Mouse (Mus musculus) lung, postnatal 0 days (tissue): ENCODE data around the gene Mettl7a3.

Experiments used
- CTCF ChIP-seq: IDR thresholded peaks from 2 replicates; pipeline ENCODE4 v1.5.1; 2016; ENCODE audit warnings: antibody characterized with exemption, mild to moderate bottlenecking
- EP300 ChIP-seq: IDR thresholded peaks from 2 replicates; pipeline ENCODE4 v1.6.1; 2016; ENCODE audit warnings: antibody characterized with exemption, mild to moderate bottlenecking, control low read depth

DNA sequence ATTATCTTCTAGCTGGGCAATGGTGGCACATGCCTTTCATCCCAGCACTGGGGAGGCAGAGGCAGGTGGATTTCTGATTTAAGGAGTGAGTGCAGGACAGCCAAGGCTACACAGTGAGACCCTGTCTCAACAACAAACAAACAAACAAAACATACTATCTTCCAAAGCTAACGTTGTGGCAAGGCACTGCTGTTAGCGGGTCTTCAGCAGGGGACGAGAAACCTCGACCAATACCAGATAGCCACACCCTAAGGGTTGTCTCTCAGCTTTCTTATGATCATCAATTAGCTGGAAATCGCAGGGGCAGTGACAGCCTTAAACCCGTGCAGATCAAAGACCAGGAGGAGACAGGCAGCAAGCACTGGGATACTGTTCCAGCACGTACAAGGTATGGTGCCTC lies 29.5 kb downstream of the Mettl7a3 start, which contains the start of gene Higd1c:
- TF ChIP-seq CTCF (no peak), EP300 (no peak)
